In the genomic region with DNA sequence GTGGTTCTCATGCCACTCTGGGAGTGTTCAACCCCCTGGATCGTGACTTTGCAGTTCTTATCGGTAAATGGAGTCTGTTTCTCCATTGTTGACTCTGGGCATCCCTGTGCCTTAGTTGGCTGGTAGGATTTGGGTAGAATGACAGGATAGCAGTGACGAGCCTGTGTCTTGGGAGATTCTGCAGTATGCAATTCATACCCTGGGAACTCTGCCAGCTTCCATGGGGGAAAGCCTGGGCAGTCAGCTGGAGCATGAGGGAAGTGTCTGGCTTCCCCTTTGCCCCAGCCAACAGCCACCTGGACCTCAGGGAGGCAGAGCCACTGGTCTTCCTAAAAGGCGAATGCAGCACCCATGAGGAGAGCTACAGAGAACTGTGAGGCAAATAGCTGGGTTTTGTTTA, we compare ENCODE assay signal across 19 mouse cellular contexts.
DNase-seq lines count a peak whose midpoint lies in the region; ATAC-seq and TF ChIP-seq lines count a peak whose summit lies in the region.
"Had no signal": no experiment of that assay in that cellular context is flagged by ENCODE, and none has a peak within 500 bp of the region (broad histone marks: within the 10 kb centered on the region; RNA-seq: fewer than 3 reads in every experiment).

No protein-coding gene starts in this region.

- no peak overlapping the region for H3K4me2 ChIP-seq in midbrain, embryonic 13.5 days (replicated peaks)
- H3K4me2 ChIP-seq in midbrain, embryonic 11.5 days: no peak overlapping the region
- H3K4me2 ChIP-seq: hindbrain, embryonic 15.5 days; liver, embryonic 12.5 days; lung, embryonic 15.5 days had no signal

- H3K4me1 ChIP-seq in kidney, adult 2 months (ENCODE audit: control insufficient read depth, insufficient read depth, low read length): no peaks in the 10 kb centered on the region
- peaks cover 14% of the 10 kb centered on the region for H3K4me1 ChIP-seq in midbrain, embryonic 13.5 days (replicated peaks)
- H3K4me1 ChIP-seq in midbrain, embryonic 11.5 days (ENCODE audit: control insufficient read depth, insufficient read depth, low read length): peaks cover 4% of the 10 kb centered on the region; the same call in 1 of the 2 replicates
- H3K4me1 ChIP-seq: liver, embryonic 12.5 days had no signal

- no peak overlapping the region for H3K27ac ChIP-seq in kidney, adult 2 months (ENCODE audit: insufficient read depth, low read depth, low read length)
- no peak overlapping the region for H3K27ac ChIP-seq in midbrain, embryonic 13.5 days
- no peak overlapping the region for H3K27ac ChIP-seq in midbrain, embryonic 11.5 days (ENCODE audit: low read depth, low read length)
- H3K27ac ChIP-seq: gastrocnemius, adult 2 months; heart, adult 2 months; hindbrain, embryonic 15.5 days; layer of hippocampus, adult 2 months; liver, embryonic 12.5 days; lung, embryonic 15.5 days had no signal

- no peak overlapping the region for H3K9ac ChIP-seq in midbrain, embryonic 13.5 days (replicated peaks)
- no peak overlapping the region for H3K9ac ChIP-seq in midbrain, embryonic 11.5 days (ENCODE audit: low read length)
- H3K9ac ChIP-seq: hindbrain, embryonic 15.5 days; liver, embryonic 12.5 days; lung, embryonic 15.5 days had no signal

- TF ChIP-seq POLR2A in kidney, adult 2 months (IDR thresholded peaks at IDR 0.05; ENCODE audit: low read depth, low read length): no peak

- H3K4me3 ChIP-seq in kidney, adult 2 months (ENCODE audit: insufficient read depth, low read depth, low read length): no peak overlapping the region
- H3K4me3 ChIP-seq in midbrain, embryonic 13.5 days (replicated peaks): no peak overlapping the region
- no peak overlapping the region for H3K4me3 ChIP-seq in midbrain, embryonic 11.5 days (ENCODE audit: low read depth, low read length)
- H3K4me3 ChIP-seq: erythroblast, embryonic 14.5 days; gastrocnemius, adult 2 months; heart, adult 2 months; hindbrain, embryonic 15.5 days; layer of hippocampus, adult 2 months; liver, embryonic 12.5 days; lung, embryonic 15.5 days had no signal

- TF ChIP-seq CTCF in kidney, adult 2 months (conservative IDR thresholded peaks at IDR 0.05; ENCODE audit: insufficient read depth, insufficient read length, low read depth, low read length): no peak

- no peaks in the 10 kb centered on the region for H3K9me3 ChIP-seq in midbrain, embryonic 13.5 days
- no peaks in the 10 kb centered on the region for H3K9me3 ChIP-seq in midbrain, embryonic 11.5 days (ENCODE audit: control insufficient read depth, low read length)
- H3K9me3 ChIP-seq: hindbrain, embryonic 15.5 days; liver, embryonic 12.5 days; lung, embryonic 15.5 days had no signal

- ATAC-seq in midbrain, embryonic 13.5 days: 0 out of 2 replicates have a peak, but pooled peaks have one; percentile 11
- no peak for ATAC-seq in midbrain, embryonic 11.5 days (ENCODE audit: low FRiP score)
- ATAC-seq: forebrain, embryonic 14.5 days; intestine, postnatal 0 days; liver, embryonic 12.5 days had no signal

- H3K27me3 ChIP-seq in kidney, adult 2 months (replicated peaks; ENCODE audit: control insufficient read depth, insufficient read depth, low read length): no peaks in the 10 kb centered on the region
- no peaks in the 10 kb centered on the region for H3K27me3 ChIP-seq in midbrain, embryonic 13.5 days
- no peaks in the 10 kb centered on the region for H3K27me3 ChIP-seq in midbrain, embryonic 11.5 days (ENCODE audit: control insufficient read depth, insufficient read depth, low read length)
- H3K27me3 ChIP-seq: hindbrain, embryonic 15.5 days; liver, embryonic 12.5 days; lung, embryonic 15.5 days had no signal

- no peaks in the 10 kb centered on the region for H3K36me3 ChIP-seq in kidney, adult 2 months (ENCODE audit: control insufficient read depth, insufficient read depth, low read length)
- no peaks in the 10 kb centered on the region for H3K36me3 ChIP-seq in midbrain, embryonic 13.5 days
- no peaks in the 10 kb centered on the region for H3K36me3 ChIP-seq in midbrain, embryonic 11.5 days (ENCODE audit: control insufficient read depth, insufficient read depth, low read length)
- H3K36me3 ChIP-seq: hindbrain, embryonic 15.5 days; liver, embryonic 12.5 days; lung, embryonic 15.5 days had no signal

- WGBS in kidney, adult 2 months: 57% methylated on average over 4 of the region's 4 CpGs
- WGBS in midbrain, embryonic 13.5 days: 81% methylated on average over 4 of the region's 4 CpGs
- 85% methylated on average over 4 of the region's 4 CpGs for WGBS in midbrain, embryonic 11.5 days

- peak; percentile 35 to 42 for DNase-seq in cerebellum, postnatal 36 days
- no peak for DNase-seq in cerebellum, adult 11 months
- DNase-seq in kidney, adult 2 months: peak; percentile 11
- no peak for DNase-seq in kidney, adult 8-10 months
- DNase-seq in midbrain, embryonic 11.5 days (ENCODE audit: low spot score, missing footprints): no peak
- DNase-seq in adipocyte (ENCODE audit: low spot score): peak; percentile 74
- DNase-seq in ovary, postnatal 36 days (ENCODE audit: low spot score): no peak
- DNase-seq: cerebellum, adult 9-11 months; gastrocnemius, adult 2 months; heart, adult 2 months; thymus, postnatal 25 days had no signal

Comparison
In these comparisons a context has a peak if more than half of its experiments do, and no peak if none do; other contexts are left out.
1. DNase-seq: peak in cerebellum, postnatal 36 days (2 of 2), kidney, adult 2 months (single experiment) and adipocyte (single experiment); none in cerebellum, adult 11 months (single experiment), kidney, adult 8-10 months (0 of 2), midbrain, embryonic 11.5 days (single experiment) and ovary, postnatal 36 days (single experiment).